Comparison of ENCODE assay signal across 16 mouse cellular contexts in genomic region chr9:113976264-113976663, GRCm38 (mm10).
"Had no signal": no experiment of that assay in that cellular context is flagged by ENCODE, and none has a peak within 500 bp of the region (broad histone marks: within the 10 kb centered on the region; RNA-seq: fewer than 3 reads in every experiment).

No protein-coding gene starts in this region.

- H3K27ac ChIP-seq: neural tube, embryonic 13.5 days; neural tube, embryonic 15.5 days; stomach, embryonic 15.5 days; stomach, postnatal 0 days had no signal

- H3K27me3 ChIP-seq: neural tube, embryonic 13.5 days; neural tube, embryonic 15.5 days; stomach, embryonic 15.5 days had no signal

- DNase-seq: retina, postnatal 1 day; right cerebral cortex, adult 18-20 months; right cerebral cortex, postnatal 14 days; right cerebral cortex, postnatal 25 days; right cerebral cortex, postnatal 4 days; spleen, adult 18-20 months; thymus, adult 18-20 months; thymus, adult 2 months; thymus, postnatal 14 days; thymus, postnatal 25 days; thymus, postnatal 36 days; thymus, postnatal 4 days had no signal

- H3K4me3 ChIP-seq: neural tube, embryonic 13.5 days; neural tube, embryonic 15.5 days; stomach, embryonic 15.5 days had no signal

- H3K9me3 ChIP-seq: neural tube, embryonic 13.5 days; neural tube, embryonic 15.5 days; stomach, embryonic 15.5 days had no signal

- H3K4me1 ChIP-seq: stomach, embryonic 15.5 days had no signal

- H3K4me2 ChIP-seq: neural tube, embryonic 13.5 days; neural tube, embryonic 15.5 days; stomach, embryonic 15.5 days had no signal
